Mouse (Mus musculus) heart, adult 9 months (tissue): ENCODE measurements at regions not wholly inside any gene's neighbourhood (a gene's known extent, or its start where the extent isn't known, plus 50 kb on each side); places are given as distances from the start of the nearest gene placed in this dataset.

Experiments used
- DNase-seq, 2 experiments: peaks; one replicate each; pipeline ENCODE4 v3.0.0; 2022; ENCODE audit warnings: low spot score in 2 of 2

DNA sequence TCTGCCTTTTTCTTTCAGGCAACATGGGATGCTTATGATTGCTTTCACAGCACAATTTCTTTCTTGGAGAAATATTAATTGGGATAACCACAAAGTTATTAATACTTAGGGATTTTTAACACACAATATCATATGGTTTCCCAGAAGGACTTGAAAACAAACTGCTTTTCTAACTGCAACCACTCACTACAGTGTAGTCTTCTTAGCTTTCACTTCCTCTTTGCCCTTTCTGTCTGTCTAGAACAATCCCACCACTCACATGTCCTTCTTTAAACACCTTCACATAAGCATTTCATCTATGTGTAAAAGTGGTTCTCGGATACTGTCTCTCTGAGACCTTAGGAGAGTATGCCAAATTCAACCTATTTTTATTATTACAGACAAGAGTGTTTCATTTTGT, 204.3 kb downstream of the C1d start:
- DNase-seq: no peak

DNA sequence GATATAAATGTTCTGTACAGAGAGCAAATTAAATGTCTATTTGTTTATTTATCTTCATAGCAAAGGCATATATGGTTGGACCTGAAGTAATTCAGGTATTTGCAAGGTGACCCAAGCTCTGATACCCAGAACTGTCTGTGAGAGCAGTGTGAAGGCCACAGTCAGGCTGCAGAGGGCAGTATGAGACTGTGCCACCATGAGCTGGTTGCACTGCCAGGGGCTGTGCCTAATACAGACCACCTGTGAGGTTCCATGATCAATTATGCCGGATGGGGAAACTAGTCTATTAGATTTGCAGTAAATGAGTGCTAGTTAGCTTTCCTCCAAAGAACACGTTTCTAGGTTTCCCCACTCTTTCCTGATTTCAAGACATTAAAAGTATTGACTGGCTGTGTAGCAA, 207.5 kb downstream of the C1d start:
- DNase-seq: no peak

DNA sequence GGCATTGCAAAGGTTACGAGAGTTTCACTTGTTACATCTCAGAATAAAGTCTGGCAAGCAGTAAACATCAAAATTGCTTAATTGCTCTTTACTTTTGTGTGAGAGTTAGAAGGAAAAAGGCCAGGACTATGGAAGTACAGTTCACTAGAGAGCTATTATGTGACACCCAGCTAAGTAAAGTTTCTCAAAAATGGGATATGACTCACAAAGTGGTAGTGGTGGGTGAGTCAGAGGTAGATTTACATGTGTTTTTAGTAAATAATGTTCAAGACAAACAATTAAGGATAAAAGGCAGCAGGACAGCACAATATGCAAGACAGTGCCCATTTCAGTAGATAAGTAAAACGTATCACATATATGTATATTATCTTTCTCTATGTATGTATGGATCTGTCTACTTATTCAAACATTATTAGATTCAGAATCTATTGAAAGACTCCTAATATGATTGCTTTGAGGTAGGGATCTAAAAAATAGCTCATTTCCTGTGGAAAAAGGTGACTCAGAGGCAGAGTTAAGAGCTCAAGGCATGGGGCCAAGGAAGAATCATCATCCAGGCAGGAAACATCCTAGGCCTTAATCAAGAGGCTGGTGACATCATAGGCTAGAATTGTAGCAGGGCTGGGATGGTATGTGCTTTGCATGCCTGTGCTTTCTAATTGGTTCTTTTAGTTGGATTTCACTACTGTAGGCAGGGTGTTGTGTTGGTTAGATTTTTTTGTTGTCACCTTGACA, 211.2 kb downstream of the C1d start:
- DNase-seq: peak; percentile 27 to 34

DNA sequence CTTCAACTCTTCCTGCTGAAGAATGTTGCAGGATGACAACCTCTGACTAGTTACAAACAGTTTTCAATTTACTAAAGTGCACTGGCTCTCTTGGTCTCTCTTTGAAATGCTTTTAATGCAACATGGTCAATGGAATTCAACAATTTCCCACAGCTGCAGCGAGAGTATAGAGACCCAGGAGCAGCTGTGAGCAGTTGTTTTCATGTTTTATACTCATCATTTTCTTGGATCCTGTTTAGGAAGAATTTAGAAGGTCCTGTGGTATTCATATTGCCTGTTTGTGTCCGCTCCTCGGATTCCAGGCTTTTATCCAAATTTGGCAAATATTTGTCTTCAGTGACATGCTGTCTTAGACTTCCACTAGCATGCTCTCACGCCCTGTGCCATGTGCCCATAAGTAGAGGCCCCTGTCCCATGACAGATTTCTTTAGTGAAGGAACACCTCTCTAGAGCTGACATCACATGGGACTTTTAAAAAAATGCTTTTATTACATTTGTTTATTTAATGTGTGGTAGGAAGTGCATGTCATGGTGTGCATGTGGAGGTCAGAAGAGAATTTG, 224.1 kb downstream of the C1d start:
- DNase-seq: peak in 1 of 2 experiments; percentile 18

DNA sequence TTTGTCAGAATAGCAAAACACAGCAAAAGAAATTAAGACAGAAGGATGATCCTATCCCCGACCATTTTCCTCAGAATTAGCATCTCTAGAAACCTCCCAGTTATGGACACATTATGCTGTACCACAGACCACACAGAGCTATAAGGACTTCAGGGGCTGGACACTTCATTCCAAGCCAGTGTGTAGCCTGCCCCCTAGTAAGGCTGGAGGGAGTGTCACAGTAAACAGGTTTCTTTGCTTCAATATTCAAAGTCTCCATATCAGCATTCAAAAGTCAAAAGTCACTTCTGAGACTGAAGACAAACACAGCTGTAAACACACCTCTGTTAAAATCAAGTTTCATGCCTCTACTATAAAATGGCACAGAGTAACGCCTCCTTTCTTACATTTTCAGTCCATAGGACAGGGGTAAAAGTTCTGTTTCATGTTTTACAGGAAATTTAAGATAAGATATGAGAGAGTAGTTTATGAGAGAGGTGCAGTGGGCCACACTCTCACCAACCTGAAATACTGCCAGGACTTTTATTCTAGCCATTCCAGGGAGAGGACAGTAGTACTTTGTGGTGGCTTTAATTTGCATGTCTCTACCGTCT, 226.6 kb downstream of the C1d start:
- no peak for DNase-seq

DNA sequence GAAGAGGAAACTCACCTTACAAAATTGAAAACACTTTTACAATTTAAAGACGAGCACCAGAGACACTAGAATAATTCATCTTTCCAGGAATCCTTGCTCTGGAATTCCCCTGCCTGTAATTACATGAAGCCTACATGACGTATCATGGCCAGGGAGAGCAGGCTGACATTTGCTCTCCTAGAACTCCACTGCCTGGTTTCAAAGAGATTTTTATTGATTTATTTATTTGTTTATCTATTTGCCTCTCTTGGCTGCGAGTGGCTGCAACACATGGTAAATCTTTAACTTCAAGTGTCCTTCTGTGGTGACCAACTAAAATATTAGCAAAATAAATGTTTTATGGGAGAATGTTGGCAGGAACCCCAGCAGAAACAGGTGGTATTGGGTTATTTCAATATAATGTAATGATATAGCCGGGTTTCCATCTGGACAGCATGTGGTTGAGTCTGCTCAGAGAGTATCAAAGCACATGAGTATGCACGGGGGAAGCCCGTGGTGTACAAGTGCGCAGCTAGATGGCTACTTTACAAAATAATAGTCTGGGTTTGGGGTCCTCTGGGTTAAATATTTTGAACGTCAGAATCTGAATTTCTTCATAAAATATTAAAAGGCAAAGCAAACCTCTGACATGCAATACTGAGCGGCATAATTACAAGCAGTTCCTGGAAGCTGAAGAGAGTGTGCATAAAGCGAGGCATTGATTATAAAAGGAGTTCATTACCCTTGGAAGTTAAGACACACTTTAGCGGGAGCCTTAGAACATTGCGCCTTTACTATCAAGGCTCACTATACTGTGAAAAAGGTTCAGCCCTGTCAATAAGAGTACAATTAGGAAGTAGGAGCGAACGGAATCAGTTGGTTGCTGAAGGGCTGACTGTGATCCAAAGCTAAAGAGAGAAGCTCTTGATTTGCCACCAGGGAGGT, 244.0 kb downstream of the C1d start:
- no peak for DNase-seq

DNA sequence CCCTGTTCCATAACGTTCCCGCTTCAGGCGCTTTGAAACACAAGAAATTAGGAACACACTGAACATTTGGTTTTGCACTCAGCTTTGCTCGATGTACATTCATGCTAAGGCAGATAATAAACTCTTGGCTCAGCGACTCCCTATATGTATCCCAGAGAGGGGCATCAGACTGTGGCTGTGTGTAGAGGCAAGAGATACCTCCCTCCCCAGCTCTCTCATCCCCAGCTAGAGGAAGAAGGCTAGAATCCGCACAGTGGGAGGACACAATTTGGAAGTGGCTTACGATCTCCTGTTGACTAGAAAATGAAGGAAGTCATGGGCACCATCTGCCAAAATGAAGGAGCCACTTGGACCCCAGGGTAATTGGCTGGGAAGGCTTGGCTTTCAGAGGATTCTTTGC, 244.7 kb downstream of the C1d start:
- no peak for DNase-seq

DNA sequence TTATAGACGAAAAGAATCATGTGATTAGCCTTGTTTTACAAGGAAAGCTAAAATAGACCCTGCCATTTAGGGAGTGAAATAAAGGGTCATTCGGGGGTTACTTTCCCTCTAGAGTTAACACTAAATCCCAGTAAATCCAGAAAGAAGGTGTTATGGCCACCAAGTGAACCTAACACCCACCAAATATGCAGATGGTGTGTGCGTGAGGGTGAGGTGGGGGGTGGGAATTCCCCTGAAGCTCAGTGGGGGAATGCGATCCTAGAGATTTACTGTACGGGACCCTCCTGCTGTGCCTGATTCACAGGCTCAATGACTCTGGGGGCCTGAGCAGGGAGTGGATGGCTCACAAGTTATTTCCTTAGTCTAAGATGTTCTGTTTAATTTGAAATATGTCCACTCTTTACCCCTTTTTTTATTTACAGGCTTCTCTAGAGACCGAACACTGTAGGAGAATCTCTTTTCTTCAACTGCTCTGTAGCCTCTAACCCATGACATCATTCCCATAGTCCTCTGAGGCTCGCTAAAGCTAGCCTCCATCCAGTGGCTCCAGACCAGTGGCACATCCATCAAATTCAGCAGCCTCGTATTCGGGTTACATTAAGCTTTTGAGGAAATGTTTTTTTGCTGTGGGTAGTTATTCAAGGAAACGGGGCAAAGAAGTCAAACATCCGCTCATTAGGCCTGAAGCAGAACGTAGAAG, 265.0 kb downstream of the C1d start:
- no peak for DNase-seq

DNA sequence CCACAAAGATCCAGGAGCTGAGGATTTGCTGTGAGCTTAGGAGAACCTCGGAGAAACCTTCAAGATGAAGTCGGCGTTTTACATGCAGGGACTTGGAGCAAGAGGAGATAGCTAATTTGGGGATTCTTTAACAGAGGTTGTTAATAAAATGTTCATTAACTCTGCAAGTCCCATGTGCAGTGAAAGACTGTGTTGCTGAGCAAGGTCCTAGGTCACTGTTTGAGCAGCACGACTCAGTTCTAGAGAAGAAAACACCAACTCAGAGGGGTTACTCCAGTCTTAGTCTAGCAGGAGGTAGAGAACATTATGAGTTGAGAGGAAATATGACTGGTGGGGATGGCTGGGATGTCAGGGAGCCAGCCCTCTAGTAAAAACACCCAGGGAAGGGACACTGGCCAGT, 265.9 kb downstream of the C1d start:
- DNase-seq: no peak

DNA sequence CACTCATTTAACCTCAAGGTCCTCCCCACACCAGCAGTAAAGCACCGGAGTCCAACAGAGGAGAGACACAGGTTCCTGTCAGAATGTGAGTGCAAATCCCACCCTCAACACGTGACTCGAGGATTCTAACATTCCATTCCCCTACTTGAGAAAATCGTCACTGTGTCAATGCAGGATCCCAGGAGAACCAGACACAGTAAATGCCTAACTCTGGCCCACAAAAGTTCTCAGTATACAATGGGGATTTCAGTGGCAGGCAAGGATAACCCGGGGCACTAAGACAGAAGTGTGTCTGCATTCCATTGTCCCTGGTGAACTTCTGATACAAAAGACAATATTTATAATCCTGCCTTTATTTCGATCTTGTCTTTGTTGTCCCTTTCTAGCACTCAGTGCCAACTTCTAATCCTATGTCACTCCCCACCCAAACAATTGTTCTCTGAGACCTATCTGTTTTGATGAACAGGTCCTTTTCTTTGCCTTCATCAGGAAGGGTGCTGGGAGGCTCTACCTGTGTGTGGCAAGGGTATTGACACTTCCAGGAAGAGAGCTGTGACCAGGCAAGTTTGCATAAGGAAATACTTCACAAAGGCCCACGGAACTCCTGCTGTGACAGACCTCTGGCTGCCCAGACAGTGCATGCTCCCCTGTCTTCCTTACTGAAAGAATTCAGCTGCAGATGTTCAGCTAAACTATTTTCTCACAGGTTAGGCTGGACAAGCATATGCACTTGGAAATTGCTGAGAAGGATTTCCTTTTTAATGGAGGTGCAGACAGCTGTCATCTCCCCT, 267.8 kb downstream of the C1d start:
- no peak for DNase-seq

DNA sequence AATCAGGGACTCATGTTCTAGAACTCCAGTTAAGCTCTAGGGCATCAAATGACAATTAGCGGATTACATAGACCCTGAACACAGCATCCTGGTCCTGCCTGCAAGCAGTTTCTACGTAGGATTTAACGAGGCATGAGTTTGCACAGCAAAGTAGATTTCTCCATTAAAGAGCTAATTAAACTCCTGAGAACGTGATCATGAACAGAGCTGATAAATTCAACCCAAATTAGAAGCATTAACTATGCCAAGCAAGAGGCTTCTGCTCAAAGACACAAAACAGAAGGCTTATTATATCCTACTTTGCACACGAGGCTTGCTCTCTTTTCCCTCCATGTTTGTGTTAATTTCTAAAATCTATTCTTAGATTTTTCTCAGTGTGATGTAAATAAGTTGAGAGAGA, 269.1 kb downstream of the C1d start:
- DNase-seq: no peak

DNA sequence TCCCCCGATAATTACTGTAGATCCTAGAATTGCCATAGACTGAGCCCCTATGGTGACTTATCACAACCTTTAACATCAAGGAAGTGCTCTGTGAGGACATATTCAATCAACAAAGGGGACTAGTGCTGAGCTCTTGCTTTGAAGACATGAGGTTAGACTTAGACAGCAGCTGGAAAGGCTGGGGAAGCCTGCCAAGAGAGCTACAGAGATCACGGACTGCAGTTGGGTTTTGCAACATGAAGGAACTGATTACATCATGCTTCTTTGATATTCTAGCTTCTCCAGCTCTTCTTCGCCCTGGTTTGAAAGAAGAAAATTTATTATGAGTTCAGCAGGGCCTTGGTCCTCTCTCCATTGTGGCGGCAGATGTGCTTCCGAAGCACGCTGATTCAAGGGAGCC, 271.2 kb downstream of the C1d start:
- peak in 1 of 2 experiments; percentile 8 for DNase-seq

DNA sequence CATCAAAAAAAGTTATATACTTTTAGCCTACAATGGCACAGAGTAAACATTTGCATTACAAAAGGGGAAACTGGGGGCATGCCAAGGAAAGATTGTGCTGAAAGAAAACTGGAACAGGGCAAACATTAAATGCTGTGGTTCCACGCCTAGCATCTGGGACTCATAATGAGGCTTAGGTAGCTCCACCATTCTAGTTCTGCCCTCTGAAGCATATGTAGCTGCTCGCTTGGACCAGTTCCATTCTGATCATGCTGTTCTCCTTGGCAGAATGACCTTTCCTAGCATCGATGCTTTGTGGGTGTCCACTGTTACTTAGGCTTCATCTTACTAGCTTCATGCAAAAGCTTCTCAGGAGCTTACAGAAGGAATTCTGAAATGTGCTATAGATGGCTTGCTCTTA, 276.3 kb downstream of the C1d start:
- DNase-seq: no peak

DNA sequence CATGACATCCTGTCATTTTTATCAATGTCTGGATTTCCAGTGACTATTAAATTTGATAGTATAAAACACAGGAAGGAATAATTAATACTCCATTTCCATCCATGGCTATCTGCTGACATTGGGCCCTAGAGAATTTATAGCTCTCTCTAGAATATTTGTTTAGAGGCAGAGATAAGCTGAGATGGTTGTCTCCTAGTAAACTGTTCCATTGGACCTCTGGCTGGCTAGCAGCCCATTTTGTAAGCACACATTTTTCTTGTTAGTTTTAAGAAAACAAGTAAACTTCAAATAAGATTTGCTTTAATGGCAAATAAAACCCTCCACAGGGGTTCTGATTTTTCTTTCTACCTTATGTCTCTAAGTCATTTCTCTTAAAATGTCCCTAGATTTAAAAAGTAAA, 288.9 kb downstream of the C1d start:
- DNase-seq: no peak

DNA sequence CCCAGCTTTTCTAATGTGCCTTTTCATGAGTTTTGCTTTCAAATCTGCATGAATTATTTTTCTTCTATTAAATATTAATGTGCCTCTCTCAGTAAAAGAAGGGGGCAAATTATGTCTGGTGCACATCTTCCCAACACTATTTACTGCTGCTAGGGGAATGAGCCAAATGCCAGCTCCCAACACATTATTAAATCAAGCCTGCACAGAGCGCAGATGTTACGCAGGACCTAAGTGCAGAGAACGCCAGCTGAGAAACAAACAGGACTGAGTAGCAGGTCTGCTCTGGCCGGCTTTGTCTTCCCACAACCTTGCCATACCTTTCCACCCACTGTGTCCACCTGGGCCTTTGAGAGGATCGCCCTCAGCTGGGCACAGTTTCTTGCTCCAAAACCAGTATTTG, 291.8 kb downstream of the C1d start:
- no peak for DNase-seq

DNA sequence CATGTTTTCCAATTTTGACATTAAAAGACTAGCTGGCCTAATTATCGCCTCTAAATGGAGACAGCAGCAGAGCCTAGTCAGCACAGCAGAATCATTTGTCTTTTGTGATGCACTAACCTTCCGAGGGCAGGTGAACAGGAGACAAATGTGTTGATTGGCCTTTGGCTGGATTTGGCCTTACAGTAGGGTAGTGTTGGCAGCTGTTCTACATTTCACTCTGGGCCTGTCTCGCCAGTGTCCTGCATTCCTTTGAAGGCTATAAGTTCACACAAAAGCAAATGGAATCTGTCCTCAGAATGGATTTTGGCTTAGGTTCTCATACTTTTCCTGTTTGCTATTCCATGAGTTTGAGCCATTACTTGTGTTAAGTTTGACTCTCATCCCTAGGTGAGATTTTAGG, 297.9 kb downstream of the C1d start:
- no peak for DNase-seq

DNA sequence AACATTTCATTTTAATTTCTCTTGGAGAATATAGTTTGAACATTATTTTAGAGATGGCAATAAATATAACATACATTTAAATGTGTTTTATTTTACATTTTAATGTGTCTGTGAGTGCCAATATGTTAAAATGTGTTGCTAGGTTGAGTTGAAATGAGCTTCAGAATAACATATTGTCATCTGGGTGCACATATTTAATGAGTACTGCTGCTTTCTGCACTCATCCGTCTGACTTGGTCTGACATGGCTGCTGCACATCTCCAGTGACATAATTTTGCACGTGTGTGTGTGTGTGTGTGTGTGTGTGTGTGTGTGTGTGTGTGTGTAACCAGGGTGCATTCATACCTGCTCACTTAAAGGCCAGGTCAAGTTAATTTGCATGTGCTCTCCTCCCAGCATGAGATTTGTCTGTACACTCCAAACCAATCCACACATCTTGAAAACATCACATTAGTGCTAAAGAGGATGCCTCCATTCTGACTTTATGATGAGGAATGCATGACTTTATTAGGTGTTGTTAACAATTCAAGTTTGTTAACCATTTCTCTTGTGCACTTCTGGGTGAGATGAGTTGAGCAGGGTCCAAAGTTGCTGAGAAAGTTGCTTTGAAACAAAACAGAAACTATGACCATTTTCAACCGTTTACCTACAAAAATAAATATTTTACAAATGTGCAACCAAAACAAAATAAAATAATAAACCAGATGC, 334.6 kb downstream of the C1d start:
- no peak for DNase-seq

DNA sequence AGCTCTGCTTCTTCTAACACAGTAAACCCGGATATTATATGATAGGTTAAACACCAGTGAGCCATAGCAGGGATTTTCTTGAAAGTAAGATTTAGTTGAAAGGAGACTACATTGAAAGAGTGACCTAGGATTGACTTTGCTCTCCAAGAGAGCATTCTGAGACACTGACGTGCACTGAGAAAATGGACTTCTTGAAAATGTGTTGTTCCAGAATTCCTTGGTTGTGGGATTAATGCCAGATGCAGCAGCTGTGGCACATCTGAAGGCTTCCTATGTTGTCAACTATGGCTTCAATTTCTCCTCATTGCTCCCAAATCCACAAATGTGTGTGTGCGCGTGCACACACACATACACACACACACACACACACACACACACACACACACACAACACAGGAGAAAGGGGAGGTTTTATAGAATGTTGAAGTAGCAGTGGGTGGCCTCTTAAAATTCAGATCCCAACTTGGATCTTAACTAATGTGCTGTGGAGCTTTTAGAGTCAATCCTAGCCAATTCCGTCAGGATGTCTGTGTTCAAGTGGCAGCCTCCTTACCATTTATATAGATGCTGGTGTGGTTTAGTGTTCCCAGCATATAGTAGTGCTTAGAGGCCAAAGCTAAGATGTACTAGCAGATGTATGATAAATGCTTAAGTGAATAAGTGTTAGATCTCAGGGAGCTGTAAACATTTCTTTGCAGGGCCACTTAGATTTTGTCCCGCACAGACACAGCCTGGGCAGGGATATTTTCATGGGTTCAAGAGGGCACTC, 346.5 kb downstream of the C1d start:
- DNase-seq: peak; percentile 2 to 19

DNA sequence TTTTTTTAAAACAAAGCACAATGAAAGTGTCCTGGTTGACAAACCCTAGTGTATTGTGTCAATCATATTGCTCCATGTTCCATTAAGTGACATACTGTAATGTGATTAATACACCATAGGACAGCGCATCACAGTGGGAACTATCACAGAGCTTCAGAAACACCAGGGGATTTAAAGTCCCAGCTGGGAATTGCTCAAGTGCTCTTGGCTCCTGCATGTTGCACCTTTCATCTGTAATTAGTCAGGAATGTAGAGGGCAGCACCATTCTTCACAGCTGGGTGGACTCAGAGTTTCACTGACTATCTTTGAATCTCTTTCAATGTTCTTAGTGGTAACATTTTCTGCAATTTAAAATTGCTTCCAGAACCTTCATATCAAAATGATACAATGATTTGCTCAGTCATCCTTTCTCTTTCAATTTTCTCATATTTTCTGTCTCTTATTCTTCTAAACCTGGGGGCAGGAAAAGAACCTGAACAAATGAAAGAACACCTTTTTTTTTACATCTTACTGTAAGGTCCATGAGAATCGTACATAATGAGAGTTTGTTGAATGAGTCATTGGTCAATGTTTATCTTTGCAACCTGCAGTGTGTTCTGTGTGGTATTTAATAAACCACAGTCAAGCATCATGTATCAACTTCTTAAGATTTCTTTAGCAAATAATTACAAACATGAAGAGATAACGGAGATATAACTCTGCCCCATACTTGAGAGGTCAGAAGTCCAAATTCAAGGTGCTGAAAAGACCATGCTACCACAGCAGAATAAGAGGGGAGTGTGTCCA, 333.0 kb downstream of the Etaa1 start:
- no peak for DNase-seq
